Mouse (Mus musculus) MEL (cell line): ENCODE results near the gene Hcn2. TPM values are rescaled to one million over a fixed set of nuclear protein-coding genes. Genes with fewer than 3 reads are reported as not detected.

ENCODE experiments used
- DNase-seq: peaks from one replicate; pipeline ENCODE4 v3.0.0; 2011; ENCODE audit warnings: low read depth, low spot score
- H3K27ac ChIP-seq: 2 replicates; pipeline ENCODE4 v1.5.1; 2012; ENCODE audit warnings: low read depth, mild to moderate bottlenecking, control low read depth, low read length, moderate library complexity; ENCODE audit not compliant: control insufficient read depth
- H3K27me3 ChIP-seq, 2 experiments: fragments of 150-350 bp in 1 of 2; sonication (generic) in 1 of 2; 2 replicates each; pipeline ENCODE4 v1.6.1; 2012; ENCODE audit warnings: low read length in 2 of 2, mild to moderate bottlenecking in 2 of 2, improper control_type of control experiment in 1 of 2, moderate library complexity in 1 of 2; ENCODE audit not compliant: insufficient read depth in 2 of 2, control insufficient read depth in 1 of 2
- H3K36me3 ChIP-seq, 2 experiments: 2 replicates each; pipeline ENCODE4 v1.6.1; 2012 to 2014; ENCODE audit warnings: low read length in 2 of 2, improper control_type of control experiment in 1 of 2, inconsistent platforms in 1 of 2, mild to moderate bottlenecking in 1 of 2; ENCODE audit not compliant: insufficient read depth in 2 of 2, control insufficient read depth in 1 of 2
- H3K4me1 ChIP-seq, 2 experiments: fragments of 150-350 bp in 1 of 2; sonication (generic) in 1 of 2; 2 replicates each; pipeline ENCODE4 v1.6.1; 2012; ENCODE audit warnings: low read length in 2 of 2, improper control_type of control experiment in 1 of 2, mild to moderate bottlenecking in 1 of 2; ENCODE audit not compliant: insufficient read depth in 2 of 2, control insufficient read depth in 1 of 2
- H3K4me3 ChIP-seq, 2 experiments: fragments of 150-350 bp in 1 of 2; sonication (generic) in 1 of 2; 2 replicates each; pipeline ENCODE4 v1.5.1; 2012; ENCODE audit warnings: low read depth in 2 of 2, low read length in 2 of 2, mild to moderate bottlenecking in 2 of 2, moderate library complexity in 2 of 2, control low read depth in 1 of 2, improper control_type of control experiment in 1 of 2; ENCODE audit not compliant: control insufficient read depth in 1 of 2, insufficient read depth in 1 of 2
- H3K79me2 ChIP-seq: 2 replicates; pipeline ENCODE4 v1.6.1; 2012; ENCODE audit warnings: mild to moderate bottlenecking, low read length, moderate library complexity; ENCODE audit not compliant: control insufficient read depth, poor library complexity, insufficient read depth
- H3K9ac ChIP-seq: 2 replicates; pipeline ENCODE4 v1.6.1; 2012; ENCODE audit warnings: low read depth, mild to moderate bottlenecking, control low read depth, low read length, moderate library complexity; ENCODE audit not compliant: control insufficient read depth, poor library complexity, severe bottlenecking
- H3K9me3 ChIP-seq: fragments of 150-350 bp; sonication (generic); replicated peaks from 2 replicates; pipeline ENCODE4 v1.6.1; 2012; ENCODE audit warnings: mild to moderate bottlenecking, low read length, improper control_type of control experiment, moderate library complexity; ENCODE audit not compliant: insufficient read depth
- E2F4 ChIP-seq: IDR thresholded peaks from 2 replicates; pipeline ENCODE4 v1.6.1; 2011; ENCODE audit warnings: low read depth, low read length, improper control_type of control experiment, borderline replicate concordance
- ELF1 ChIP-seq: IDR thresholded peaks from 2 replicates; pipeline ENCODE4 v1.6.1; 2014; ENCODE audit warnings: low read depth, mild to moderate bottlenecking, inconsistent platforms, low read length, improper control_type of control experiment, moderate library complexity
- EP300 ChIP-seq, 2 experiments: IDR thresholded peaks; 2 replicates each; pipeline ENCODE4 v1.6.1; 2011; ENCODE audit warnings: improper control_type of control experiment in 2 of 2, low read length in 2 of 2, low read depth in 1 of 2, mild to moderate bottlenecking in 1 of 2
- GABPA ChIP-seq: IDR thresholded peaks from 2 replicates; pipeline ENCODE4 v1.6.1; 2012; ENCODE audit warnings: low read depth, mild to moderate bottlenecking, inconsistent platforms, low read length, improper control_type of control experiment, moderate library complexity
- HCFC1 ChIP-seq: IDR thresholded peaks from 2 replicates; pipeline ENCODE4 v1.6.1; 2012; ENCODE audit warnings: low read depth, mild to moderate bottlenecking, inconsistent platforms, low read length, improper control_type of control experiment, moderate library complexity
- MAZ ChIP-seq: IDR thresholded peaks from 2 replicates; pipeline ENCODE4 v1.6.1; 2012; ENCODE audit warnings: low read depth, mild to moderate bottlenecking, inconsistent platforms, low read length, improper control_type of control experiment
- MXI1 ChIP-seq: IDR thresholded peaks from 2 replicates; pipeline ENCODE4 v1.6.1; 2011; ENCODE audit warnings: mild to moderate bottlenecking, low read depth, low read length, improper control_type of control experiment
- NRF1 ChIP-seq: IDR thresholded peaks from 2 replicates; pipeline ENCODE4 v1.6.1; 2014; ENCODE audit warnings: low read depth, mild to moderate bottlenecking, inconsistent platforms, low read length, improper control_type of control experiment, moderate library complexity; ENCODE audit not compliant: poor library complexity, insufficient read depth, severe bottlenecking
- POLR2AphosphoS5 ChIP-seq: IDR thresholded peaks from 2 replicates; pipeline ENCODE4 v1.6.1; 2012; ENCODE audit warnings: low read depth, borderline replicate concordance, mild to moderate bottlenecking, inconsistent platforms, low read length, moderate library complexity, mixed read lengths
- SMC3 ChIP-seq: IDR thresholded peaks from 2 replicates; pipeline ENCODE4 v1.6.1; 2011; ENCODE audit warnings: low read depth, low read length, improper control_type of control experiment
- TAL1 ChIP-seq: IDR thresholded peaks from 2 replicates; pipeline ENCODE4 v1.6.1; 2012; ENCODE audit warnings: mild to moderate bottlenecking, inconsistent platforms, low read length, moderate library complexity, mixed read lengths
- TBP ChIP-seq: IDR thresholded peaks from 2 replicates; pipeline ENCODE4 v1.8.0; 2011; ENCODE audit warnings: low read depth, low read length, improper control_type of control experiment
- UBTF ChIP-seq: IDR thresholded peaks from 2 replicates; pipeline ENCODE4 v1.6.1; 2012; ENCODE audit warnings: low read depth, mild to moderate bottlenecking, inconsistent platforms, low read length, improper control_type of control experiment, moderate library complexity, borderline replicate concordance; ENCODE audit not compliant: insufficient read depth
- USF1 ChIP-seq: IDR thresholded peaks from 2 replicates; pipeline ENCODE4 v1.6.1; 2014; ENCODE audit warnings: low read depth, mild to moderate bottlenecking, inconsistent platforms, low read length, improper control_type of control experiment, moderate library complexity
- USF2 ChIP-seq, 2 experiments: IDR thresholded peaks; 2 replicates each; pipeline ENCODE4 v1.6.1; 2011 to 2012; ENCODE audit warnings: improper control_type of control experiment in 2 of 2, low read length in 2 of 2, borderline replicate concordance in 1 of 2, inconsistent platforms in 1 of 2, low read depth in 1 of 2, mild to moderate bottlenecking in 1 of 2; ENCODE audit not compliant: insufficient read depth in 1 of 2
- ZC3H11A ChIP-seq: IDR thresholded peaks from 2 replicates; pipeline ENCODE4 v1.6.1; 2012; ENCODE audit warnings: low read depth, mild to moderate bottlenecking, inconsistent platforms, low read length, improper control_type of control experiment
- polyA plus RNA-seq, 2 experiments: library from polyadenylated mRNA; stranded (reverse) in 1 of 2; unstranded in 1 of 2; fragments of >175 nt in 1 of 2; fragments of >200 nt in 1 of 2; gene quantifications; 2 replicates each; pipeline versions ENCODE4 v1.2.1 to v1.2.4; 2012; ENCODE audit warnings: low replicate concordance in 2 of 2, low read depth in 1 of 2; ENCODE audit not compliant: insufficient read length in 2 of 2, insufficient read depth in 1 of 2, missing spikeins in 1 of 2
- total RNA-seq: library from RNA; depleted of rRNA; stranded (reverse); fragments of 300-350 nt; gene quantifications from 2 replicates; pipeline ENCODE4 v1.2.3, GENCODE M21; 2012

Gene Hcn2
- total and polyA plus RNA-seq, 3 experiments, result 0.42 to 1.6 TPM; not detected in 1

DNA sequence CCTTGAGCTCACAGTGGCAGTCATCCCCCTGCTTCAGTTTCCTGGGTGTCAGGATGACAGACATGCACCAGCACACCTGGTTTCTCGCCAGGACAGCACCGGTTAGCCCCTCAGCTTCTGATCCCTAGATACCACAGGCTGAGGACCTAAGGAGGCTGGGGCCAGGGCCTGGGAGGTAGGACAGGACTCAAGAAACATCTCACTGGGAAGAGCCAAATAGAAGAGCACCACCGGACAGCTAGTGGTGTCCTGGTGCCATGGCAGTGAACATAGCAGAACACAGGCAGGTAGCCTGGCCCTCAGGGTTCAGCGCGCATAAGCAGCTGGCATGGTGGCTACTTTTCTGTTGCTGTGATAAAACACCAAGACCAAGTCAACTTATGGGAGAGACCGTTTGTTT, 18.0 kb upstream of the Hcn2 start:
- Histone ChIP-seq H3K9me3 (no peaks in the 10 kb centered on the region), H3K79me2 (no peaks in the 10 kb centered on the region; the same call in 1 of the 2 replicates), H3K9ac (no peak overlapping the region), H3K4me1 (no peaks in the 10 kb centered on the region), H3K27me3 (no peaks in the 10 kb centered on the region), H3K4me3 (no peak overlapping the region), H3K36me3 (no peaks in the 10 kb centered on the region), H3K27ac (no peak overlapping the region)
- DNase-seq, result no peak
- TF ChIP-seq MAZ, result no peak

- Histone ChIP-seq H3K27me3 (no peaks in the 10 kb centered on the region), H3K36me3 (peaks cover 0 to 4% of the 10 kb centered on the region in 2 experiments; a peak in 2 of 4 replicates), H3K9ac (no peak overlapping the region), H3K9me3 (no peaks in the 10 kb centered on the region), H3K27ac (no peak overlapping the region), H3K79me2 (peaks cover 14% of the 10 kb centered on the region), H3K4me1 (peaks cover 3 to 4% of the 10 kb centered on the region in 2 experiments; a peak in 3 of 4 replicates), H3K4me3 (no peak overlapping the region)
- no peak for TF ChIP-seq POLR2AphosphoS5
- no peak for TF ChIP-seq MXI1
- TF ChIP-seq SMC3, result no peak
- no peak for DNase-seq
Observed at GRCm38 (mm10) chr10:79700676-79701075, 15.8 kb upstream of the Hcn2 start.

DNA sequence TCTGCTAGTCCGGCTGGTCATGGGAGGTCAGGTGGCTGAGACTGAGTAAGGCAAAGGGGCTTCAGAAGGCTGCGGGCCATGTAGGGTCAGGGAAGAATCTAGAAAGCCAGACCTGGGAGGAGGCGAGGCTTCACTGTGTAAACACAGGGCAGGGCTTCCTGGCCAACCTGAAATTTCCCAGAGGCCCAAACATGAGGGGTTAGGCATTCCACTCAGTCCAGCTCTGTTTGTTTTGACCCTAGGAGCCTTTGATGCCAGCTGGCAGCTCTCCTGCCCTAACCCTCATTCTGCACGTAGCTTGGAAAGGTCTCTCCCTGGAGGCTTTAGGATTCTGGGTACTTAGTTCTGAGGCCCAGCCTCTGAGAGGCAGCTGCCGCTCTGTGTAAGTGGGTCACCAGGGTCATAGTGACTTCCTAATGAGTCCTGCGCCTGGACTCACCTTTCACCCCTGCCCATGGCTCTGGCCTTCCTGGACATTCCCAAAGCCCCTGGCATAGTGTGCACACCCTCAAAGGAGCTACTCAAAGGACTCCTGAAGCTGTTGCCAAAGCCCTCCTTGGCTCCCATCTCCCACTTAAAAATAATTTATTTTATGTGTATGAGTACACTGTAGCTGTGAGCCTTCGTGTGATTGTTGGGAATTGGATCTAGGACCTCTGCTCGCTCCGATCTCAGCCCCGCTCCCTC, 14.8 kb upstream of the Hcn2 start:
- H3K27ac ChIP-seq, result no peak overlapping the region
- H3K9me3 ChIP-seq, result no peaks in the 10 kb centered on the region
- TF ChIP-seq TBP, result no peak
- no peak for TF ChIP-seq USF1
- TF ChIP-seq UBTF, result no peak
- TF ChIP-seq TAL1, result no peak
- no peak for TF ChIP-seq HCFC1
- no peak for TF ChIP-seq POLR2AphosphoS5
- TF ChIP-seq USF2 (IDR thresholded peaks at IDR 0.05; ENCODE audit: borderline replicate concordance in 1 of 2, insufficient read depth in 1 of 2, low read depth in 1 of 2, low read length in 2 of 2), result no peak
- no peak for TF ChIP-seq EP300 (IDR thresholded peaks at IDR 0.05; ENCODE audit: low read depth in 1 of 2, low read length in 2 of 2)
- no peak for TF ChIP-seq GABPA
- no peak for TF ChIP-seq MXI1
- TF ChIP-seq ELF1, result no peak
- no peak for TF ChIP-seq E2F4
- TF ChIP-seq SMC3, result no peak
- TF ChIP-seq NRF1, result no peak
- no peak for TF ChIP-seq ZC3H11A
- no peaks in the 10 kb centered on the region for H3K27me3 ChIP-seq
- peaks cover 0 to 11% of the 10 kb centered on the region in 2 experiments; a peak in 2 of 4 replicates for H3K36me3 ChIP-seq
- peaks cover 23% of the 10 kb centered on the region for H3K79me2 ChIP-seq
- no peak overlapping the region for H3K9ac ChIP-seq
- peaks cover 7 to 13% of the 10 kb centered on the region in 2 experiments; a peak in 3 of 4 replicates for H3K4me1 ChIP-seq
- DNase-seq, result no peak
- no peak overlapping the region for H3K4me3 ChIP-seq
